Mouse (Mus musculus) lung, embryonic 14.5 days (tissue): ENCODE results near the gene Gm10964. TPM values are rescaled to one million over a fixed set of nuclear protein-coding genes. Genes with fewer than 3 reads are reported as not detected.
A peak's percentile ranks its signal among the peaks of the same experiment; 100 is the strongest.

Experiments used
- ATAC-seq: fragments of 200-750 bp; cut with Nextera tagmentation; 2 replicates; pipeline ENCODE4 v1.8.0; 2017; ENCODE audit warnings: mild to moderate bottlenecking, moderate TSS enrichment, moderate library complexity; ENCODE audit not compliant: insufficient read depth
- DNase-seq: peaks from one replicate; pipeline ENCODE4 v3.0.0-alpha.2; 2015
- H3K27ac ChIP-seq: fragments of 300-500 bp; sonication (generic); 2 replicates; pipeline ENCODE4 v1.5.1; 2014; ENCODE audit warnings: low read depth, mild to moderate bottlenecking, moderate library complexity
- H3K27me3 ChIP-seq: fragments of 300-500 bp; sonication (generic); 2 replicates; pipeline ENCODE4 v1.6.1; 2014; ENCODE audit warnings: low read length, control low read depth; ENCODE audit not compliant: insufficient read depth
- H3K36me3 ChIP-seq: fragments of 300-500 bp; sonication (generic); 2 replicates; pipeline ENCODE4 v1.6.1; 2014; ENCODE audit warnings: control low read depth; ENCODE audit not compliant: insufficient read depth
- H3K4me1 ChIP-seq: fragments of 300-500 bp; sonication (generic); 2 replicates; pipeline ENCODE4 v1.6.1; 2014; ENCODE audit warnings: antibody characterized with exemption, control low read depth; ENCODE audit not compliant: insufficient read depth
- H3K4me2 ChIP-seq: fragments of 300-500 bp; sonication (generic); 2 replicates; pipeline ENCODE4 v1.6.1; 2014; ENCODE audit warnings: mild to moderate bottlenecking
- H3K4me3 ChIP-seq: fragments of 300-500 bp; sonication (generic); 2 replicates; pipeline ENCODE4 v1.5.1; 2014; ENCODE audit warnings: low read depth, low read length
- H3K9ac ChIP-seq: fragments of 300-500 bp; sonication (generic); 2 replicates; pipeline ENCODE4 v1.6.1; 2014
- H3K9me3 ChIP-seq: fragments of 300-500 bp; sonication (generic); 2 replicates; pipeline ENCODE4 v1.6.1; 2016; ENCODE audit warnings: low read depth, low read length, control low read depth
- CTCF ChIP-seq: IDR thresholded peaks from 2 replicates; pipeline ENCODE4 v1.5.1; 2016; ENCODE audit warnings: antibody characterized with exemption, low read depth
- WGBS: fragments of 180-500 bp; shearing (Covaris S2); extraction: QIAGEN DNeasy Blood & Tissue Kit; methylation state at CpG from one replicate; pipeline ENCODE4 v1.1.7; 2014; 5-methylcytosine and 5-hydroxymethylcytosine counted together
- polyA plus RNA-seq: library from polyadenylated mRNA; unstranded; fragments of >200 nt; fragmentation: Nextera tagmentation; extraction: Ambion mirVana; gene quantifications from 2 replicates; pipeline ENCODE4 v1.2.1, GENCODE M21; 2014

The Gm10964 gene
- polyA plus RNA-seq, 1 experiment from 2014 or later: not detected

GRCm38 (mm10) chr3:103766789-103767188 lies 27.6 kb downstream of the Gm10964 start:
- Histone ChIP-seq H3K27me3 (no peaks in the 10 kb centered on the region), H3K9ac (no peak overlapping the region), H3K9me3 (no peaks in the 10 kb centered on the region), H3K4me3 (no peak overlapping the region), H3K36me3 (peaks cover 53% of the 10 kb centered on the region), H3K27ac (no peak overlapping the region), H3K4me1 (peaks cover 7% of the 10 kb centered on the region; the same call in 1 of the 2 replicates), H3K4me2 (no peak overlapping the region)
- WGBS: 81% methylated on average over 3 of the region's 3 CpGs
- ATAC-seq (no peak), DNase-seq (no peak)
- no peak for TF ChIP-seq CTCF

GRCm38 (mm10) chr3:103771531-103772130 lies 32.5 kb downstream of the Gm10964 start:
- TF ChIP-seq CTCF: no peak
- DNase-seq (peak; percentile 90), ATAC-seq (peak; percentile 62; the same call in 1 of the 2 replicates)
- no peaks in the 10 kb centered on the region for H3K27me3 ChIP-seq
- H3K9me3 ChIP-seq: no peaks in the 10 kb centered on the region
- peaks cover 43% of the 10 kb centered on the region for H3K36me3 ChIP-seq
- H3K4me1 ChIP-seq: peaks cover 8% of the 10 kb centered on the region; the same call in 1 of the 2 replicates
- H3K27ac ChIP-seq: peak overlapping the region; percentile 32; the same call in 1 of the 2 replicates
- H3K4me3 ChIP-seq: no peak overlapping the region
- no peak overlapping the region for H3K4me2 ChIP-seq
- 54% methylated on average over 9 of the region's 9 CpGs for WGBS
- no peak overlapping the region for H3K9ac ChIP-seq

GRCm38 (mm10) chr3:103772846-103773245 lies 33.7 kb downstream of the Gm10964 start:
- DNase-seq (no peak), ATAC-seq (no peak)
- Histone ChIP-seq H3K4me2 (no peak overlapping the region), H3K4me3 (no peak overlapping the region), H3K36me3 (peaks cover 46% of the 10 kb centered on the region), H3K4me1 (peaks cover 8% of the 10 kb centered on the region; the same call in 1 of the 2 replicates), H3K27ac (no peak overlapping the region), H3K9ac (no peak overlapping the region), H3K27me3 (no peaks in the 10 kb centered on the region), H3K9me3 (no peaks in the 10 kb centered on the region)
- no peak for TF ChIP-seq CTCF
- WGBS: 80% methylated on average over 4 of the region's 4 CpGs

GRCm38 (mm10) chr3:103773508-103773907 lies 34.3 kb downstream of the Gm10964 start:
- peak overlapping the region; percentile 24; the same call in 1 of the 2 replicates for H3K27ac ChIP-seq
- ATAC-seq (no peak), DNase-seq (no peak)
- no peaks in the 10 kb centered on the region for H3K27me3 ChIP-seq
- H3K36me3 ChIP-seq: peaks cover 45% of the 10 kb centered on the region
- H3K4me2 ChIP-seq: no peak overlapping the region
- H3K4me1 ChIP-seq: peaks cover 8% of the 10 kb centered on the region; the same call in 1 of the 2 replicates
- no peak overlapping the region for H3K9ac ChIP-seq
- TF ChIP-seq CTCF: no peak
- H3K9me3 ChIP-seq: no peaks in the 10 kb centered on the region
- no peak overlapping the region for H3K4me3 ChIP-seq
- WGBS: 86% methylated on average over 3 of the region's 3 CpGs

DNA sequence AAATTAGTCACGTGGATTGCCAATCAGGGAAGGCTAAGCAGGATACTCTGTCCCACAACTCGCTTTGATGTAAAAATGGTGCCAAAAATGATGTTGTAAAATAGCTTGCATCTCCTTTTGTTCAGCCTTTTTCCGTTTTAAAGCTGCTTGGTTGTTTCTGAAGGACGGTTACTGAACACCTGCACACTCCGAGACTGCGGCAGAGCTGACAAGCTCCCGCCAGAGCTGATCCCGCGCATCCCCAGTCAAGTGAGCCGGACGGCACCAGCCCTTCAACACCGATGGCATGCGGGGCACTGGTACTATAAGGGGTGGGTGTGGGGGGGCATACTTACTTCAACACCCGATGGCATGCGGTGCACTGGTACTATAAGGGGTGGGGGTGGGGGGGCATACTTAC lies 34.8 kb downstream of the Gm10964 start:
- Histone ChIP-seq H3K4me1 (peaks cover 8% of the 10 kb centered on the region; the same call in 1 of the 2 replicates), H3K27me3 (no peaks in the 10 kb centered on the region), H3K9ac (no peak overlapping the region), H3K4me3 (no peak overlapping the region), H3K36me3 (peaks cover 41% of the 10 kb centered on the region), H3K4me2 (no peak overlapping the region), H3K27ac (no peak overlapping the region), H3K9me3 (no peaks in the 10 kb centered on the region)
- TF ChIP-seq CTCF: no peak
- ATAC-seq (no peak), DNase-seq (no peak)
- 85% methylated on average over 15 of the region's 15 CpGs for WGBS

- no peaks in the 10 kb centered on the region for H3K9me3 ChIP-seq
- no peaks in the 10 kb centered on the region for H3K4me1 ChIP-seq
- H3K27me3 ChIP-seq: no peaks in the 10 kb centered on the region
- H3K4me3 ChIP-seq: no peak overlapping the region
- ATAC-seq (no peak), DNase-seq (no peak)
- no peak for TF ChIP-seq CTCF
- peaks cover 33% of the 10 kb centered on the region for H3K36me3 ChIP-seq
- no peak overlapping the region for H3K27ac ChIP-seq
- no peak overlapping the region for H3K4me2 ChIP-seq
- H3K9ac ChIP-seq: no peak overlapping the region
- WGBS: 88% methylated on average over 11 of the region's 11 CpGs
These were observed 38.8 kb downstream of the Gm10964 start for GRCm38 (mm10) chr3:103777940-103778339.

DNA sequence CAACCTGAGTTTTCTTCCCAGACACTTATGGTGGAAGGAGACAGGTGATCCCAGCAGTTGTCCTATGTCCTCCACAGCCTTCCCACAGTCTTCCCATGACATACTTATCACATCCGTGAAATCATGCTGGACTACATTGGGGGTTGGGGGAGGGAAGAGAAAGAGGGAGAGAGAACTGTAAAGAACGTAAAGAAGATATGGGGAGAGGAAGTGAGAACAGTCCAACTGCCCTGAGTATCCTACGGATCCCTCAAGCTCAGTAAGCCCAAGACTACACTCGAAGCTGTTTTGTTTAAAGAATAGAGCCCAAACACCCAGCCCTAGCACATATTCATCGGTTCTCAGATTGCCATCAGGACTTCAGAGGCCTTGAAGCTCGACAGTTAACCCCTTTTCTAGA lies 39.5 kb downstream of the Gm10964 start:
- Histone ChIP-seq H3K4me3 (no peak overlapping the region), H3K4me2 (no peak overlapping the region), H3K27me3 (no peaks in the 10 kb centered on the region), H3K4me1 (no peaks in the 10 kb centered on the region), H3K36me3 (peaks cover 27% of the 10 kb centered on the region), H3K9ac (no peak overlapping the region), H3K9me3 (no peaks in the 10 kb centered on the region), H3K27ac (no peak overlapping the region)
- WGBS: 68% methylated on average over 6 of the region's 6 CpGs
- ATAC-seq (no peak), DNase-seq (no peak)
- no peak for TF ChIP-seq CTCF
